Mouse (Mus musculus) small intestine, adult 2 months (tissue): ENCODE results near the gene Syngr1. TPM values are rescaled to one million over a fixed set of nuclear protein-coding genes. Genes with fewer than 3 reads are reported as not detected.

ENCODE experiments used
- H3K27ac ChIP-seq: fragments of 200-500 bp; 2 replicates; pipeline ENCODE4 v1.5.1; 2012; ENCODE audit warnings: low read depth, low read length, control low read depth, inconsistent platforms; ENCODE audit not compliant: insufficient read depth
- H3K27me3 ChIP-seq: fragments of 200-500 bp; 2 replicates; pipeline ENCODE4 v1.6.1; 2012; ENCODE audit warnings: mild to moderate bottlenecking, moderate library complexity, low read length, inconsistent platforms; ENCODE audit not compliant: control insufficient read depth, insufficient read depth
- H3K36me3 ChIP-seq: fragments of 200-500 bp; 2 replicates; pipeline ENCODE4 v1.6.1; 2012; ENCODE audit warnings: mild to moderate bottlenecking, low read length, control low read depth, inconsistent platforms; ENCODE audit not compliant: control insufficient read depth, insufficient read depth
- H3K4me1 ChIP-seq: fragments of 200-500 bp; 2 replicates; pipeline ENCODE4 v1.6.1; 2012; ENCODE audit warnings: low read length, inconsistent platforms, mixed read lengths; ENCODE audit not compliant: control insufficient read depth, insufficient read depth, insufficient read length
- H3K4me3 ChIP-seq: fragments of 200-500 bp; 2 replicates; pipeline ENCODE4 v1.5.1; 2012; ENCODE audit warnings: low read depth, mild to moderate bottlenecking, control low read depth, inconsistent platforms, low read length, moderate library complexity
- CTCF ChIP-seq: fragments of 200-500 bp; IDR thresholded peaks from 2 replicates; pipeline ENCODE4 v1.5.1; 2012; ENCODE audit warnings: low read depth, mild to moderate bottlenecking, control low read depth, inconsistent platforms, low read length, moderate library complexity, mixed read lengths; ENCODE audit not compliant: insufficient replicate concordance, insufficient read length; ENCODE audit errors: extremely low read depth
- POLR2A ChIP-seq: fragments of 200-500 bp; IDR thresholded peaks from 2 replicates; pipeline ENCODE4 v1.6.1; 2012; ENCODE audit warnings: low read depth, mild to moderate bottlenecking, control low read depth, inconsistent platforms, low read length, moderate library complexity
- WGBS: fragments of 180-500 bp; shearing (Covaris S2); methylation state at CpG from one replicate; pipeline ENCODE4 v1.1.7; 2018; 5-methylcytosine and 5-hydroxymethylcytosine counted together
- polyA plus RNA-seq: library from polyadenylated mRNA; depleted of rRNA; stranded (reverse); fragments of >200 nt; gene quantifications from 2 replicates; pipeline ENCODE4 v1.2.3, GENCODE M21; 2012

Gene Syngr1
- polyA plus RNA-seq, 1 experiment = 13.4 TPM

DNA sequence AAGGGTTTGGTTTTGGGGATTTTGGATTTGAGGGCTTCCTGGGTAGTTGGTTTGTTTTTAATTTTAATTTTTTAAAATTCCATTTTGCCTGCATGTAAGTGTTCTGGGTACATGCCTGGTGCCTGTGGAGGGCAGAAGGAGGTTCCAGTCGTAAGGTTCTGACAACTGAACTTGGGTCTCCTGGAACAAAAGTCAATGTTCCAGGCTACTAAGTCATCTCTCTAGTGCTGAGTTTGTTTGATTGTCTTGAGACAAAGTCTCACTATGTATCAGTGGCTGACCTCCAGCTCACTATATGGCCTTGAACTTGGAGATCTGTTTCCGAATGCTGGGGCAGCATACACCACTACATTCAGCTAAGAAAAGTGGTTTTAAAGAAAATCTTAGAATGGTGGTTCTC is 44.4 kb downstream of the Syngr1 start:
- H3K27ac ChIP-seq = peak overlapping the region; percentile 34; the same call in 1 of the 2 replicates
- WGBS = 53% methylated on average over 2 of the region's 2 CpGs

DNA sequence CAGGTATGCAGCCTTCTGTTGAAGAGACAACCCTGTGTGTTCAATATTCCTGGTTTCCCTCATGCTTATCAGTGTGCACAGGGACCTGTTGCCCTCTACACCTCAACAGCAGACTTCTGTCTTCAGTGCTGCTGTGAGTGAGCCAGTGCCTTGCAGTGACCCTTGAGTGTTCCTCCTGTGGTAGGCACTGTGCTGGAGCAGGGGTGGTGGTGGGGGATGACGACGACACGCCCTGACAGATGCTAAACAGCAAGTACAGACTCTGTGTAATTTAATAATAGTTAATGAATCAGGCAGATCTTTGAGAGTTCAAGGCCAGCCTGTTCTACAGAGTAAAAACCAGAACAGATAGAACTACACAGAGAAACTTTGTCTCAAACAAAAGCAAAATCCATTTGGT is 45.5 kb downstream of the Syngr1 start:
- peaks cover 23% of the 10 kb centered on the region for H3K4me1 ChIP-seq
- peaks cover 3% of the 10 kb centered on the region; the same call in 1 of the 2 replicates for H3K36me3 ChIP-seq
- peak overlapping the region; percentile 33; the same call in 1 of the 2 replicates for H3K27ac ChIP-seq
- no peaks in the 10 kb centered on the region for H3K27me3 ChIP-seq
- H3K4me3 ChIP-seq = no peak overlapping the region
- 76% methylated on average over 3 of the region's 3 CpGs for WGBS
- TF ChIP-seq CTCF = no peak
- no peak for TF ChIP-seq POLR2A

More for the DNA sequence above, 44.4 kb downstream of the Syngr1 start:
- H3K36me3 ChIP-seq = no peaks in the 10 kb centered on the region
- no peak overlapping the region for H3K4me3 ChIP-seq
- H3K4me1 ChIP-seq = peaks cover 17% of the 10 kb centered on the region
- H3K27me3 ChIP-seq = no peaks in the 10 kb centered on the region
- TF ChIP-seq POLR2A = no peak
- no peak for TF ChIP-seq CTCF

DNA sequence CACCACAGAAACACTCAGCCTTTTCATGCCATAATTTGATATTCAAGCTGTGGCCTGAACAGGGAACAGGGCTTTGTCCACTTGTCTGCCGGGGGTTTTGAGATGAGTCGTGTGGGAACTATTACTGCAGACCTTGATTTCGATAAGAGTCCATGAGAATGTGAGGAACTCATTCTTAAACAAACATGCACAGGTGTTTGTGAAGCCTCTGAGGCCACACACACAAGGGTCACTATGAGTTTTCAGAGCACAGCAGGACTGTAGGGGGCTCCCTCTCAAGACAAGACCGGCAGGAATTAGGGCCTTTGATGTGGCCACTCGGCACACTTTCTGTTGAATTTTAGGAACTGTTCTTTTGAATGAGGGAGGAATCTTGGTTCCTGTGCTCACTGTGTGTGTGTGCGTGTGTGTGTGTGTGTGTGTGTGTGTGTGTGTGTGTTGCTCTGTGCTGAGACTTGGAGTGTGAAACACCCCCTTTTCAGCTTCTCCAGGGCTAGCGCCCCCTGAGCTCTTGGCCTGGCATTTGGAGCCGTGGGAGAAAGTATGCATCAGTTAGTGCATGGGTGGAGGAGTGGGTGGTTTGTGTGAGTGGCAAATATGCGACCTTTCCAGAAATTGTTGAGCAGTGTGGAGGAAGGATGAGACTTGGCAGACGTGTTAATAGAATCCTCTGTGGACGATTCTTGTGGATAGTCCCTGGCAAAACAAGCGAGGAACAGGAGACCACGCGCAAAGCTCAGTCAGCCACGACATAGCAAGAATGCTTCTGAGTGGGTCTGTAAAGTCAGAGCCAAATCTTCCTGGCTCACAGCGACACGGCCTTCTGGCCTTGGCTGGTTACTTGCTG is 47.0 kb downstream of the Syngr1 start:
- H3K27ac ChIP-seq = no peak overlapping the region
- H3K4me3 ChIP-seq = no peak overlapping the region
- no peak for TF ChIP-seq POLR2A
- TF ChIP-seq CTCF = no peak
- H3K4me1 ChIP-seq = peaks cover 23% of the 10 kb centered on the region
- peaks cover 3% of the 10 kb centered on the region; the same call in 1 of the 2 replicates for H3K36me3 ChIP-seq
- 65% methylated on average over 17 of the region's 17 CpGs for WGBS
- no peaks in the 10 kb centered on the region for H3K27me3 ChIP-seq

DNA sequence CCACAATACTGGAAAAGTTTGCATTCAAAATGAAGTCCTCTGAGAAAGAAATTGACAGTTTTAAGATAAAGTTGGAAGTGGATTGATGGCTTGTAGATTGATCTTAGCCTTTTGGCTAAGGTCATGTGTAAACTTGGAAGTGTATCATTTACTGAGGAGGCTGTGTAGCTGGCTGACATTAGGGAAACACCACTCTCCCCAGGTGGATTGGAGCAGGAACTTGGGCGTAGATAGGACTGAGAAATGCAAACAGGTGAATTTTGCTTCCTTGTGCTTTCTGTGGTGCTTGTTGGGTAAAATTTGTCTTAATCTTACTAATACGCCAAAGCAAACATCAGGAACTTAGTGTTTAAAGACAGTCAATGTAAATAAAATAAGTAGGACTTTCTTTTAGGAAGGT is 49.2 kb downstream of the Syngr1 start:
- Histone ChIP-seq H3K4me3 (no peak overlapping the region), H3K4me1 (peaks cover 16% of the 10 kb centered on the region; the same call in 1 of the 2 replicates), H3K27ac (peak overlapping the region; percentile 33), H3K36me3 (peaks cover 8% of the 10 kb centered on the region; the same call in 1 of the 2 replicates), H3K27me3 (no peaks in the 10 kb centered on the region)
- TF ChIP-seq POLR2A = no peak
- TF ChIP-seq CTCF = no peak
- WGBS = 34% methylated on average over 2 of the region's 2 CpGs

DNA sequence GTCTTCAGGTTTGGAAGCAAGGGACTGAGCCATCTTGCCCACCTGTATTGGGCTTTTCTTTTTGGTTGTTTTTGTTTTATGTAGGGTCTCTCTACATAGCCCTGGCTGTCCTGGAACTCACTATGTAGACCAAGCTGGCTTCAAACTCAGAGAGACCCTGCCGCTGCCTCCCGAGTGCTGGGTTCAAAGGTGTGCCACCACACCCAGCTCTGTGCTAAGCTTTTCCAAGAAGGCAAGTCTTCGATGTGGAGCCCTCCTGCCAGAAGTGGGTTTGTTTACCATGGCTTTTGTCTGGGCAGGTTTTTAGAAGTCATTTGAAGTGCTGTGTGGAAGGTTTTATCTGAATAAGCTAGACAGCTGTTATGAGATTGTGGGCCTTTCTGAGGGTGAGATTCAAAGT is 49.7 kb downstream of the Syngr1 start:
- TF ChIP-seq POLR2A = no peak
- H3K4me3 ChIP-seq = no peak overlapping the region
- H3K4me1 ChIP-seq = peaks cover 15% of the 10 kb centered on the region; the same call in 1 of the 2 replicates
- peaks cover 10% of the 10 kb centered on the region; the same call in 1 of the 2 replicates for H3K36me3 ChIP-seq
- 53% methylated on average over 3 of the region's 3 CpGs for WGBS
- no peaks in the 10 kb centered on the region for H3K27me3 ChIP-seq
- H3K27ac ChIP-seq = peak overlapping the region; percentile 48

DNA sequence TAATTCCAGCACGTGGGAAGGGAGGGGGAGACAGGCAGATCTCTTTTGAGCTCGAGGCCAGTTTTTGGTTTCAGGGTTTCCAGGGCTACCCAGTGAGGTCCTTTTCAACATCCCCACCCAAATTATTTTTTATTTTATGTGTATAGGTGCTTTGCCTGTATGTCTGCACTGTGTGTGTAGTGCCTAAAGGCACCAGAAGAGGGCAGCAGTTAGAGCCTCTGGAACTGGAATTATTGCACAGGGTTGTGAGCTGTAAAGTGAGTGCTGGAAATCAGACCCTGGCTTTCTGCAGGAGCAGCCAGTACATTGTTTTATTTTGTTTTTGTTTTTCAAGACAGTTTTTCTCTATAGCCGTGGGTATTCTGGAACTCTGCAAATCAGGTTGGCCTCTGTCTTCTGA is 51.0 kb downstream of the Syngr1 start:
- Histone ChIP-seq H3K27me3 (no peaks in the 10 kb centered on the region), H3K4me3 (no peak overlapping the region), H3K4me1 (peaks cover 8% of the 10 kb centered on the region; the same call in 1 of the 2 replicates), H3K36me3 (peaks cover 10% of the 10 kb centered on the region; the same call in 1 of the 2 replicates), H3K27ac (no peak overlapping the region)
- 97% methylated on average over 3 of the region's 3 CpGs for WGBS
- TF ChIP-seq POLR2A (no peak), CTCF (no peak)

DNA sequence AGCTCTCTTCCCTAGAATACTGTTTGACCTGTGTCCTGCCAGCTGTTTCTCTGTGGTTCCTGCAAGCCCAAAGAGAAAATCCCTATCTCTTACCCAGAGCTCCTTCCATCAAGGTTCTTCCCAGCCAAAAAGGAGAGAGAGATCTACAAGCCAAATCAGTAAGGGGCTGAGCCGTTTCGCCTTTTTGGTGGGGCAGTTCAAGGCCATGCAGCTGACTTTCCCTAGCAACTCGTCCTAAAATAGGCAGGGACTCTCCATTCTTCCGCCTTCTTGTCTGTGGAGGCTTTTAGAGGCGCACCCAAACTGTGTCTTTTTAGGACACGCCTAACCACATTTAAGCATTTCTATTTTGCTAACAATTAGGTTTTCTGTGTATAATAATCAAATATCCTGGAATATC is 52.6 kb downstream of the Syngr1 start:
- Histone ChIP-seq H3K27ac (no peak overlapping the region), H3K36me3 (peaks cover 15% of the 10 kb centered on the region), H3K27me3 (no peaks in the 10 kb centered on the region), H3K4me1 (peaks cover 8% of the 10 kb centered on the region; the same call in 1 of the 2 replicates), H3K4me3 (no peak overlapping the region)
- 89% methylated on average over 6 of the region's 6 CpGs for WGBS
- TF ChIP-seq POLR2A = no peak
- TF ChIP-seq CTCF = no peak
